Mouse (Mus musculus): ENCODE results near the gene Tysnd1. TPM values are rescaled to one million over a fixed set of nuclear protein-coding genes. Genes with fewer than 3 reads are reported as not detected.
A peak's percentile ranks its signal among the peaks of the same experiment; 100 is the strongest.

Tysnd1 gene
- polyA plus RNA-seq, 1 experiment: 20.3 TPM

DNA sequence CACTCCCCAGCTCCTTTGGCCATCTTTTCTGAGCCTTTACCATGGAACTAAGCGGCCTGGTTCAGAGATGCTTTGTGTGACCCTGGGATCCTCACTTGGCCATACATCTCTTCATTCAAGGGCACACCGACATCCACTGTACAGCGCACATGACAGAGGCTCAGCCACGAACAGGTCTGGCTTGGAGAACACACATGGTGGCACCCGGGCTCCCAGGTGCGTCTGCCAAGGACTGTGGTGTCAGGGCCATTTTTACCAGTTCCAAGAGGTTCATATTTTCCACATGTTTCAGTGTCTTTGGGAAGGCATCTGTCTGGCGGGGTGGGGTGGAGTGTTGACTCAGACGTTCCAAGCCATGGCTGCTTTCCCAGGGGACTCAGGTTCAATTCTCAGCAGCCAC is 47.0 kb downstream of the Tysnd1 start:
- H3ac ChIP-seq (ENCODE audit: control insufficient read depth, insufficient read length, low read depth): no peak overlapping the region
- no peaks in the 10 kb centered on the region for H3K36me3 ChIP-seq (ENCODE audit: control insufficient read depth, insufficient read depth)
- TF ChIP-seq MYOD1 (IDR thresholded peaks at IDR 0.05; ENCODE audit: control insufficient read depth, insufficient read length, low read depth) (no peak), USF1 (IDR thresholded peaks at IDR 0.05; ENCODE audit: low read depth) (no peak)
- H3K79me2 ChIP-seq (ENCODE audit: control insufficient read depth, insufficient read depth): no peaks in the 10 kb centered on the region
- H3K79me3 ChIP-seq (ENCODE audit: low read depth): no peaks in the 10 kb centered on the region
- H3K27me3 ChIP-seq (ENCODE audit: control insufficient read depth, insufficient read depth, insufficient read length): no peaks in the 10 kb centered on the region
- H3K4me3 ChIP-seq (ENCODE audit: insufficient read depth, poor library complexity, severe bottlenecking): no peak overlapping the region

DNA sequence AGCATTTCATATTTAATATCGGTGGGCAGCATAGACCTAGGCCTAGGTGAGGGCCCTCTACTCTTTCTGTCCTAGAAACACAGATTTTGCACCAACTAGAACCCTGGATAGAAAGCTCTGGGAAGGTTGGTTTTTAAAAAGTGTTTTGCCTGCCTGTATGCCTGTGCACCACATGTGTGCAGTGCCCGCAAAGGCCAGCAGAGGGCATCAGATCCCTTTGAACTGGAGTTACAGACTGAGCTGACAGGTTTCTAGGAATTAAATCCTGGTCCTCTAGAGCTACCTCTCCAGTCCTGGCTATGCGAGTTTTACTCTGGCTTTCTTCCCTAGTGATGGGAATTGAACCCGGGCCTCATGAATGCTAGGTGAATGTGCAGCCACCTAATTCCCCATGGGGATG is 49.8 kb downstream of the Tysnd1 start:
- Histone ChIP-seq H3K4me3 (ENCODE audit: insufficient read depth, poor library complexity, severe bottlenecking) (no peak overlapping the region), H3K36me3 (ENCODE audit: control insufficient read depth, insufficient read depth) (no peaks in the 10 kb centered on the region)

DNA sequence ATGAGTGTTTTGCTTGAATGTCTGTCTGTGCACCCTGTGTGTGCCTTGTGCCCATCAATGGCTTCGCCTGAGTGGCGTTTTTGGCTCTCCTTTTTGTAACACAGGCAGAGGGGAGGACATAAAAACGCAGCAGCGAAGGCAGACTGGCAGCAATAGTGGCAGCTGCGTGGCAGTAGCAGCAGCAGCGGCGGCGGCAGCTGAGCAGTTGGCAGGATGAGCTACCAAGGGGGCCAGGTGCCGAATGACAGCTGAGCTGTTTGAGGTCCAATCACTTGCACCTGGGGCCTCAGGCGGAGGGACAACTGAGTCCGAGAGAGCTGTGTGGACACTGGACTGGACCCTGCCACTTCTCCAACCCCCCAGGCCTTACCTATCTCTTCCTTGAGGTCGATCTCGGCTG is 52.0 kb downstream of the Tysnd1 start:
- H3K27me3 ChIP-seq (ENCODE audit: control insufficient read depth, insufficient read depth, insufficient read length): no peaks in the 10 kb centered on the region
- H3K4me3 ChIP-seq (ENCODE audit: insufficient read depth, poor library complexity, severe bottlenecking): no peak overlapping the region
- no peaks in the 10 kb centered on the region for H3K79me3 ChIP-seq (ENCODE audit: low read depth)
- H3K79me2 ChIP-seq (ENCODE audit: control insufficient read depth, insufficient read depth): no peaks in the 10 kb centered on the region
- no peaks in the 10 kb centered on the region for H3K36me3 ChIP-seq (ENCODE audit: control insufficient read depth, insufficient read depth)
- no peak overlapping the region for H3ac ChIP-seq (ENCODE audit: control insufficient read depth, insufficient read length, low read depth)
- TF ChIP-seq USF1 (IDR thresholded peaks at IDR 0.05; ENCODE audit: low read depth) (no peak), CEBPB (IDR thresholded peaks at IDR 0.05; ENCODE audit: low read depth) (no peak), MYOD1 (IDR thresholded peaks at IDR 0.05; ENCODE audit: control insufficient read depth, insufficient read length, low read depth) (no peak), MYOG (IDR thresholded peaks at IDR 0.05; ENCODE audit: control insufficient read depth, extremely low read depth, insufficient read length) (no peak), CTCF (IDR thresholded peaks at IDR 0.05; ENCODE audit: control insufficient read depth, insufficient read depth, insufficient read length) (no peak), FOSL1 (IDR thresholded peaks at IDR 0.05; ENCODE audit: insufficient read depth, low read length, poor library complexity, severe bottlenecking) (no peak), MAX (IDR thresholded peaks at IDR 0.05) (no peak)

More for the DNA sequence above, 49.8 kb downstream of the Tysnd1 start:
- H3K27me3 ChIP-seq (ENCODE audit: control insufficient read depth, insufficient read depth, insufficient read length): no peaks in the 10 kb centered on the region
- H3ac ChIP-seq (ENCODE audit: control insufficient read depth, insufficient read length, low read depth): no peak overlapping the region
- TF ChIP-seq CTCF (IDR thresholded peaks at IDR 0.05; ENCODE audit: control insufficient read depth, insufficient read depth, insufficient read length): peak; percentile 6
- no peak for TF ChIP-seq MAX (IDR thresholded peaks at IDR 0.05)
- no peaks in the 10 kb centered on the region for H3K79me2 ChIP-seq (ENCODE audit: control insufficient read depth, insufficient read depth)
- H3K79me3 ChIP-seq (ENCODE audit: low read depth): no peaks in the 10 kb centered on the region

GRCm38 (mm10) chr10:61750014-61750413 is 54.7 kb downstream of the Tysnd1 start:
- no peaks in the 10 kb centered on the region for H3K36me3 ChIP-seq (ENCODE audit: control insufficient read depth, insufficient read depth)
- TF ChIP-seq USF1 (IDR thresholded peaks at IDR 0.05; ENCODE audit: low read depth): no peak
- no peak for TF ChIP-seq CTCF (IDR thresholded peaks at IDR 0.05; ENCODE audit: control insufficient read depth, insufficient read depth, insufficient read length)
- no peaks in the 10 kb centered on the region for H3K79me2 ChIP-seq (ENCODE audit: control insufficient read depth, insufficient read depth)
- H3K27me3 ChIP-seq (ENCODE audit: control insufficient read depth, insufficient read depth, insufficient read length): no peaks in the 10 kb centered on the region
- no peak overlapping the region for H3K4me3 ChIP-seq (ENCODE audit: insufficient read depth, poor library complexity, severe bottlenecking)
- no peak overlapping the region for H3ac ChIP-seq (ENCODE audit: control insufficient read depth, insufficient read length, low read depth)
- no peaks in the 10 kb centered on the region for H3K79me3 ChIP-seq (ENCODE audit: low read depth)

- H3ac ChIP-seq (ENCODE audit: control insufficient read depth, insufficient read length, low read depth): no peak overlapping the region
- no peak overlapping the region for H3K4me3 ChIP-seq (ENCODE audit: insufficient read depth, poor library complexity, severe bottlenecking)
- no peaks in the 10 kb centered on the region for H3K79me3 ChIP-seq (ENCODE audit: low read depth)
- no peaks in the 10 kb centered on the region for H3K27me3 ChIP-seq (ENCODE audit: control insufficient read depth, insufficient read depth, insufficient read length)
- TF ChIP-seq CTCF (IDR thresholded peaks at IDR 0.05; ENCODE audit: control insufficient read depth, insufficient read depth, insufficient read length) (no peak), MAX (IDR thresholded peaks at IDR 0.05) (no peak), MYOD1 (IDR thresholded peaks at IDR 0.05; ENCODE audit: control insufficient read depth, insufficient read length, low read depth) (no peak), FOSL1 (IDR thresholded peaks at IDR 0.05; ENCODE audit: insufficient read depth, low read length, poor library complexity, severe bottlenecking) (no peak), CEBPB (IDR thresholded peaks at IDR 0.05; ENCODE audit: low read depth) (no peak), MYOG (IDR thresholded peaks at IDR 0.05; ENCODE audit: control insufficient read depth, extremely low read depth, insufficient read length) (no peak), USF1 (IDR thresholded peaks at IDR 0.05; ENCODE audit: low read depth) (no peak)
- H3K36me3 ChIP-seq (ENCODE audit: control insufficient read depth, insufficient read depth): no peaks in the 10 kb centered on the region
- H3K79me2 ChIP-seq (ENCODE audit: control insufficient read depth, insufficient read depth): no peaks in the 10 kb centered on the region
Measured at GRCm38 (mm10) chr10:61751534-61752219, 56.4 kb downstream of the Tysnd1 start.

Other genes starting within 250 kb of the Tysnd1 start
- 42.3 TPM for gene Eif4ebp2, start 242.9 kb upstream of the Tysnd1 start, polyA plus RNA-seq (2012; fragmentation: generic; extraction: Trizol)
- 11.8 TPM for gene Lrrc20, start 219.7 kb upstream of the Tysnd1 start, polyA plus RNA-seq (2012; fragmentation: generic; extraction: Trizol)
- gene Npffr1, start 100.0 kb upstream of the Tysnd1 start, polyA plus RNA-seq (2012; fragmentation: generic; extraction: Trizol): not detected
- 189 TPM for gene Ppa1, start 47.0 kb upstream of the Tysnd1 start, polyA plus RNA-seq (2012; fragmentation: generic; extraction: Trizol)
- gene Sar1a, start 15.2 kb upstream of the Tysnd1 start, polyA plus RNA-seq (2012; fragmentation: generic; extraction: Trizol): 150 TPM
- gene Aifm2, start 19.7 kb downstream of the Tysnd1 start, polyA plus RNA-seq (2012; fragmentation: generic; extraction: Trizol): 12.4 TPM
- 10.5 TPM for gene H2afy2, start 88.6 kb downstream of the Tysnd1 start, polyA plus RNA-seq (2012; fragmentation: generic; extraction: Trizol)